In genomic region chr15:10933930-10934329, GRCm38 (mm10) we compare ENCODE assay signal across 28 mouse cellular contexts. TPM values are rescaled to one million over a fixed set of nuclear protein-coding genes. Genes with fewer than 3 reads are reported as not detected.
"Had no signal": no experiment of that assay in that cellular context is flagged by ENCODE, and none has a peak within 500 bp of the region (broad histone marks: within the 10 kb centered on the region; RNA-seq: fewer than 3 reads in every experiment).

No protein-coding gene starts in this region.

- H3K36me3 ChIP-seq: heart, embryonic 10.5 days; heart, embryonic 12.5 days; hindbrain, embryonic 13.5 days; hindbrain, embryonic 15.5 days; kidney, embryonic 15.5 days; limb, embryonic 13.5 days; limb, embryonic 15.5 days; liver, embryonic 12.5 days had no signal

- H3K4me1 ChIP-seq: heart, embryonic 10.5 days; heart, embryonic 12.5 days; hindbrain, embryonic 13.5 days; hindbrain, embryonic 15.5 days; kidney, embryonic 15.5 days; limb, embryonic 13.5 days; limb, embryonic 15.5 days; liver, embryonic 12.5 days had no signal

- H3K4me3 ChIP-seq: heart, adult 2 months; heart, embryonic 10.5 days; heart, embryonic 12.5 days; hindbrain, embryonic 13.5 days; hindbrain, embryonic 15.5 days; kidney, embryonic 15.5 days; limb, embryonic 13.5 days; limb, embryonic 15.5 days; liver, embryonic 12.5 days had no signal

- H3K4me2 ChIP-seq: heart, embryonic 12.5 days; hindbrain, embryonic 13.5 days; hindbrain, embryonic 15.5 days; kidney, embryonic 15.5 days; limb, embryonic 13.5 days; limb, embryonic 15.5 days; liver, embryonic 12.5 days had no signal

- H3K9ac ChIP-seq: heart, embryonic 12.5 days; hindbrain, embryonic 13.5 days; hindbrain, embryonic 15.5 days; kidney, embryonic 15.5 days; limb, embryonic 13.5 days; limb, embryonic 15.5 days; liver, embryonic 12.5 days had no signal

- ATAC-seq: hindbrain, postnatal 0 days; intestine, embryonic 16.5 days; liver, embryonic 12.5 days had no signal

- DNase-seq: gastrocnemius, postnatal 10 days; gastrocnemius, postnatal 25 days; heart, adult 2 months; heart, postnatal 10 days; heart, postnatal 4 days; kidney, adult 11 months; kidney, adult 2 months; kidney, adult 9 months; kidney, postnatal 14 days; kidney, postnatal 36 days; layer of hippocampus, adult 9-11 months; layer of hippocampus, postnatal 36 days; left cerebral cortex, postnatal 4 days had no signal

- H3K9me3 ChIP-seq: heart, embryonic 10.5 days; heart, embryonic 12.5 days; hindbrain, embryonic 13.5 days; hindbrain, embryonic 15.5 days; kidney, embryonic 15.5 days; limb, embryonic 13.5 days; limb, embryonic 15.5 days; liver, embryonic 12.5 days had no signal

- H3K27ac ChIP-seq: heart, adult 2 months; heart, embryonic 10.5 days; hindbrain, embryonic 13.5 days; hindbrain, embryonic 15.5 days; hindbrain, postnatal 0 days; kidney, embryonic 15.5 days; kidney, postnatal 0 days; limb, embryonic 13.5 days; limb, embryonic 15.5 days; liver, embryonic 12.5 days had no signal

- H3K27me3 ChIP-seq: heart, embryonic 12.5 days; hindbrain, embryonic 13.5 days; hindbrain, embryonic 15.5 days; kidney, embryonic 15.5 days; limb, embryonic 13.5 days; limb, embryonic 15.5 days; liver, embryonic 12.5 days had no signal

RNA-seq across cellular contexts. Expression of gene C1qtnf3, which starts 18.2 kb away (rescaled TPM):
- total RNA-seq: heart, adult 2 months; layer of hippocampus, adult 18-20 months; layer of hippocampus, postnatal 36 days; left cerebral cortex, adult 18-20 months; left cerebral cortex, postnatal 25 days; liver, adult 2 months had no signal
